Mouse (Mus musculus) cerebral cortex, adult 2 months (tissue): Measurements from ENCODE around the gene Hip1.

Source experiments
- WGBS: fragments of 180-500 bp; shearing (Covaris S2); methylation state at CpG from one replicate; pipeline ENCODE4 v1.1.7; 2018; 5-methylcytosine and 5-hydroxymethylcytosine counted together

Gene Hip1

GRCm38 (mm10) chr5:135445755-135446154 is 99.2 kb downstream of the Hip1 start:
- WGBS = 93% methylated on average over 8 of the region's 8 CpGs

- 81% methylated on average over 7 of the region's 7 CpGs for WGBS
Observed at GRCm38 (mm10) chr5:135442430-135442829, 102.5 kb downstream of the Hip1 start.

GRCm38 (mm10) chr5:135435039-135435438 is 109.9 kb downstream of the Hip1 start:
- WGBS = 98% methylated on average over 10 of the region's 10 CpGs

GRCm38 (mm10) chr5:135433861-135434260 is 111.1 kb downstream of the Hip1 start:
- WGBS = 98% methylated on average over 4 of the region's 4 CpGs

- WGBS = 75% methylated on average over 6 of the region's 6 CpGs
Observed at GRCm38 (mm10) chr5:135431111-135431510, 113.8 kb downstream of the Hip1 start.

GRCm38 (mm10) chr5:135428786-135429185 is 116.1 kb downstream of the Hip1 start:
- WGBS = 70% methylated on average over 5 of the region's 5 CpGs

GRCm38 (mm10) chr5:135410266-135410665 is 134.7 kb downstream of the Hip1 start:
- 90% methylated on average over 9 of the region's 9 CpGs for WGBS

- 88% methylated on average over 4 of the region's 4 CpGs for WGBS
Observed at GRCm38 (mm10) chr5:135408114-135408513, 136.8 kb downstream of the Hip1 start.

GRCm38 (mm10) chr5:135405437-135405836 is 139.5 kb downstream of the Hip1 start:
- WGBS = 82% methylated on average over 9 of the region's 9 CpGs

- WGBS = 23% methylated on average over 20 of the region's 20 CpGs
Observed at GRCm38 (mm10) chr5:135404623-135405022, 140.3 kb downstream of the Hip1 start.

- 3% methylated on average over 2 of the region's 2 CpGs for WGBS
Observed at GRCm38 (mm10) chr5:135400244-135400643, 144.7 kb downstream of the Hip1 start.

GRCm38 (mm10) chr5:135399382-135399781 is 145.5 kb downstream of the Hip1 start:
- WGBS = 71% methylated on average over 6 of the region's 6 CpGs

GRCm38 (mm10) chr5:135395826-135396225 is 149.1 kb downstream of the Hip1 start:
- WGBS = 47% methylated on average over 5 of the region's 5 CpGs

- under 1% methylated on average over 104 of the region's 110 CpGs for WGBS
Observed at GRCm38 (mm10) chr5:135394004-135394823, 150.7 kb downstream of the Hip1 start, which contains the start of gene Pom121. TSS of gene Pom121 (minus strand) at chr5:135394546.

GRCm38 (mm10) chr5:135383771-135384170 is 161.1 kb downstream of the Hip1 start:
- WGBS = 67% methylated on average over 10 of the region's 10 CpGs

GRCm38 (mm10) chr5:135382746-135383145 is 162.2 kb downstream of the Hip1 start:
- 86% methylated on average over 7 of the region's 7 CpGs for WGBS

- WGBS = 79% methylated on average over 10 of the region's 10 CpGs
Observed at GRCm38 (mm10) chr5:135381356-135381925, 163.5 kb downstream of the Hip1 start.

GRCm38 (mm10) chr5:135380681-135381080 is 164.2 kb downstream of the Hip1 start:
- WGBS = 81% methylated on average over 4 of the region's 4 CpGs

- WGBS = 59% methylated on average over 2 of the region's 2 CpGs
Observed at GRCm38 (mm10) chr5:135376341-135376740, 168.6 kb downstream of the Hip1 start.

GRCm38 (mm10) chr5:135375167-135375566 is 169.8 kb downstream of the Hip1 start:
- 37% methylated on average over 8 of the region's 8 CpGs for WGBS

GRCm38 (mm10) chr5:135373601-135374000 is 171.3 kb downstream of the Hip1 start:
- WGBS = 95% methylated on average over 5 of the region's 5 CpGs

GRCm38 (mm10) chr5:135371195-135371594 is 173.7 kb downstream of the Hip1 start:
- 95% methylated on average over 13 of the region's 13 CpGs for WGBS
